Mouse (Mus musculus) MEL (cell line): ENCODE results near the gene Ucp3. TPM values are rescaled to one million over a fixed set of nuclear protein-coding genes. Genes with fewer than 3 reads are reported as not detected.

Experiments used
- DNase-seq: peaks from one replicate; pipeline ENCODE4 v3.0.0; 2011; ENCODE audit warnings: low read depth, low spot score
- H3K27ac ChIP-seq: 2 replicates; pipeline ENCODE4 v1.5.1; 2012; ENCODE audit warnings: low read depth, mild to moderate bottlenecking, control low read depth, low read length, moderate library complexity; ENCODE audit not compliant: control insufficient read depth
- H3K27me3 ChIP-seq, 2 experiments: fragments of 150-350 bp in 1 of 2; sonication (generic) in 1 of 2; 2 replicates each; pipeline ENCODE4 v1.6.1; 2012; ENCODE audit warnings: low read length in 2 of 2, mild to moderate bottlenecking in 2 of 2, improper control_type of control experiment in 1 of 2, moderate library complexity in 1 of 2; ENCODE audit not compliant: insufficient read depth in 2 of 2, control insufficient read depth in 1 of 2
- H3K36me3 ChIP-seq, 2 experiments: 2 replicates each; pipeline ENCODE4 v1.6.1; 2012 to 2014; ENCODE audit warnings: low read length in 2 of 2, improper control_type of control experiment in 1 of 2, inconsistent platforms in 1 of 2, mild to moderate bottlenecking in 1 of 2; ENCODE audit not compliant: insufficient read depth in 2 of 2, control insufficient read depth in 1 of 2
- H3K4me1 ChIP-seq, 2 experiments: fragments of 150-350 bp in 1 of 2; sonication (generic) in 1 of 2; 2 replicates each; pipeline ENCODE4 v1.6.1; 2012; ENCODE audit warnings: low read length in 2 of 2, improper control_type of control experiment in 1 of 2, mild to moderate bottlenecking in 1 of 2; ENCODE audit not compliant: insufficient read depth in 2 of 2, control insufficient read depth in 1 of 2
- H3K4me3 ChIP-seq, 2 experiments: fragments of 150-350 bp in 1 of 2; sonication (generic) in 1 of 2; 2 replicates each; pipeline ENCODE4 v1.5.1; 2012; ENCODE audit warnings: low read depth in 2 of 2, low read length in 2 of 2, mild to moderate bottlenecking in 2 of 2, moderate library complexity in 2 of 2, control low read depth in 1 of 2, improper control_type of control experiment in 1 of 2; ENCODE audit not compliant: control insufficient read depth in 1 of 2, insufficient read depth in 1 of 2
- H3K79me2 ChIP-seq: 2 replicates; pipeline ENCODE4 v1.6.1; 2012; ENCODE audit warnings: mild to moderate bottlenecking, low read length, moderate library complexity; ENCODE audit not compliant: control insufficient read depth, poor library complexity, insufficient read depth
- H3K9ac ChIP-seq: 2 replicates; pipeline ENCODE4 v1.6.1; 2012; ENCODE audit warnings: low read depth, mild to moderate bottlenecking, control low read depth, low read length, moderate library complexity; ENCODE audit not compliant: control insufficient read depth, poor library complexity, severe bottlenecking
- H3K9me3 ChIP-seq: fragments of 150-350 bp; sonication (generic); replicated peaks from 2 replicates; pipeline ENCODE4 v1.6.1; 2012; ENCODE audit warnings: mild to moderate bottlenecking, low read length, improper control_type of control experiment, moderate library complexity; ENCODE audit not compliant: insufficient read depth
- BHLHE40 ChIP-seq: IDR thresholded peaks from 2 replicates; pipeline ENCODE4 v1.6.1; 2012; ENCODE audit warnings: low read depth, mild to moderate bottlenecking, inconsistent platforms, low read length, improper control_type of control experiment, borderline replicate concordance
- CHD2 ChIP-seq: IDR thresholded peaks from 2 replicates; pipeline ENCODE4 v1.6.1; 2011; ENCODE audit warnings: low read length, improper control_type of control experiment
- E2F4 ChIP-seq: IDR thresholded peaks from 2 replicates; pipeline ENCODE4 v1.6.1; 2011; ENCODE audit warnings: low read depth, low read length, improper control_type of control experiment, borderline replicate concordance
- ELF1 ChIP-seq: IDR thresholded peaks from 2 replicates; pipeline ENCODE4 v1.6.1; 2014; ENCODE audit warnings: low read depth, mild to moderate bottlenecking, inconsistent platforms, low read length, improper control_type of control experiment, moderate library complexity
- EP300 ChIP-seq, 2 experiments: IDR thresholded peaks; 2 replicates each; pipeline ENCODE4 v1.6.1; 2011; ENCODE audit warnings: improper control_type of control experiment in 2 of 2, low read length in 2 of 2, low read depth in 1 of 2, mild to moderate bottlenecking in 1 of 2
- ETS1 ChIP-seq: IDR thresholded peaks from 2 replicates; pipeline ENCODE4 v1.6.1; 2012; ENCODE audit warnings: low read depth, mild to moderate bottlenecking, inconsistent platforms, low read length, improper control_type of control experiment, moderate library complexity
- GATA1 ChIP-seq: IDR thresholded peaks from 2 replicates; pipeline ENCODE4 v1.6.1; 2011; ENCODE audit warnings: low read depth, low read length, improper control_type of control experiment
- HCFC1 ChIP-seq: IDR thresholded peaks from 2 replicates; pipeline ENCODE4 v1.6.1; 2012; ENCODE audit warnings: low read depth, mild to moderate bottlenecking, inconsistent platforms, low read length, improper control_type of control experiment, moderate library complexity
- MAFK ChIP-seq: IDR thresholded peaks from 2 replicates; pipeline ENCODE4 v1.6.1; 2011; ENCODE audit warnings: low read depth, mild to moderate bottlenecking, low read length, improper control_type of control experiment, borderline replicate concordance
- MEF2A ChIP-seq: IDR thresholded peaks from 2 replicates; pipeline ENCODE4 v1.6.1; 2014; ENCODE audit warnings: low read depth, mild to moderate bottlenecking, inconsistent platforms, low read length, improper control_type of control experiment; ENCODE audit not compliant: poor library complexity, insufficient replicate concordance, severe bottlenecking; ENCODE audit errors: extremely low read depth
- MXI1 ChIP-seq: IDR thresholded peaks from 2 replicates; pipeline ENCODE4 v1.6.1; 2011; ENCODE audit warnings: mild to moderate bottlenecking, low read depth, low read length, improper control_type of control experiment
- NELFE ChIP-seq: IDR thresholded peaks from 2 replicates; pipeline ENCODE4 v1.6.1; 2011; ENCODE audit warnings: low read depth, low read length, improper control_type of control experiment
- NRF1 ChIP-seq: IDR thresholded peaks from 2 replicates; pipeline ENCODE4 v1.6.1; 2014; ENCODE audit warnings: low read depth, mild to moderate bottlenecking, inconsistent platforms, low read length, improper control_type of control experiment, moderate library complexity; ENCODE audit not compliant: poor library complexity, insufficient read depth, severe bottlenecking
- POLR2AphosphoS5 ChIP-seq: IDR thresholded peaks from 2 replicates; pipeline ENCODE4 v1.6.1; 2012; ENCODE audit warnings: low read depth, borderline replicate concordance, mild to moderate bottlenecking, inconsistent platforms, low read length, moderate library complexity, mixed read lengths
- RAD21 ChIP-seq: IDR thresholded peaks from 2 replicates; pipeline ENCODE4 v1.6.1; 2011; ENCODE audit warnings: mild to moderate bottlenecking, low read depth, low read length, improper control_type of control experiment
- SIN3A ChIP-seq: IDR thresholded peaks from 2 replicates; pipeline ENCODE4 v1.6.1; 2012; ENCODE audit warnings: low read length, improper control_type of control experiment, inconsistent platforms
- SMC3 ChIP-seq: IDR thresholded peaks from 2 replicates; pipeline ENCODE4 v1.6.1; 2011; ENCODE audit warnings: low read depth, low read length, improper control_type of control experiment
- TAL1 ChIP-seq: IDR thresholded peaks from 2 replicates; pipeline ENCODE4 v1.6.1; 2012; ENCODE audit warnings: mild to moderate bottlenecking, inconsistent platforms, low read length, moderate library complexity, mixed read lengths
- TBP ChIP-seq: IDR thresholded peaks from 2 replicates; pipeline ENCODE4 v1.8.0; 2011; ENCODE audit warnings: low read depth, low read length, improper control_type of control experiment
- TCF12 ChIP-seq: IDR thresholded peaks from 2 replicates; pipeline ENCODE4 v1.6.1; 2014; ENCODE audit warnings: low read depth, mild to moderate bottlenecking, inconsistent platforms, low read length, improper control_type of control experiment, moderate library complexity
- UBTF ChIP-seq: IDR thresholded peaks from 2 replicates; pipeline ENCODE4 v1.6.1; 2012; ENCODE audit warnings: low read depth, mild to moderate bottlenecking, inconsistent platforms, low read length, improper control_type of control experiment, moderate library complexity, borderline replicate concordance; ENCODE audit not compliant: insufficient read depth
- USF1 ChIP-seq: IDR thresholded peaks from 2 replicates; pipeline ENCODE4 v1.6.1; 2014; ENCODE audit warnings: low read depth, mild to moderate bottlenecking, inconsistent platforms, low read length, improper control_type of control experiment, moderate library complexity
- USF2 ChIP-seq, 2 experiments: IDR thresholded peaks; 2 replicates each; pipeline ENCODE4 v1.6.1; 2011 to 2012; ENCODE audit warnings: improper control_type of control experiment in 2 of 2, low read length in 2 of 2, borderline replicate concordance in 1 of 2, inconsistent platforms in 1 of 2, low read depth in 1 of 2, mild to moderate bottlenecking in 1 of 2; ENCODE audit not compliant: insufficient read depth in 1 of 2
- ZMIZ1 ChIP-seq: IDR thresholded peaks from 2 replicates; pipeline ENCODE4 v1.6.1; 2012; ENCODE audit warnings: low read depth, mild to moderate bottlenecking, inconsistent platforms, low read length, improper control_type of control experiment, moderate library complexity
- ZNF384 ChIP-seq: IDR thresholded peaks from 2 replicates; pipeline ENCODE4 v1.6.1; 2012; ENCODE audit warnings: low read depth, mild to moderate bottlenecking, inconsistent platforms, low read length, improper control_type of control experiment
- polyA plus RNA-seq, 2 experiments: library from polyadenylated mRNA; stranded (reverse) in 1 of 2; unstranded in 1 of 2; fragments of >175 nt in 1 of 2; fragments of >200 nt in 1 of 2; gene quantifications; 2 replicates each; pipeline versions ENCODE4 v1.2.1 to v1.2.4; 2012; ENCODE audit warnings: low replicate concordance in 2 of 2, low read depth in 1 of 2; ENCODE audit not compliant: insufficient read length in 2 of 2, insufficient read depth in 1 of 2, missing spikeins in 1 of 2
- total RNA-seq: library from RNA; depleted of rRNA; stranded (reverse); fragments of 300-350 nt; gene quantifications from 2 replicates; pipeline ENCODE4 v1.2.3, GENCODE M21; 2012

The Ucp3 gene
- total and polyA plus RNA-seq, 3 experiments = not detected

DNA sequence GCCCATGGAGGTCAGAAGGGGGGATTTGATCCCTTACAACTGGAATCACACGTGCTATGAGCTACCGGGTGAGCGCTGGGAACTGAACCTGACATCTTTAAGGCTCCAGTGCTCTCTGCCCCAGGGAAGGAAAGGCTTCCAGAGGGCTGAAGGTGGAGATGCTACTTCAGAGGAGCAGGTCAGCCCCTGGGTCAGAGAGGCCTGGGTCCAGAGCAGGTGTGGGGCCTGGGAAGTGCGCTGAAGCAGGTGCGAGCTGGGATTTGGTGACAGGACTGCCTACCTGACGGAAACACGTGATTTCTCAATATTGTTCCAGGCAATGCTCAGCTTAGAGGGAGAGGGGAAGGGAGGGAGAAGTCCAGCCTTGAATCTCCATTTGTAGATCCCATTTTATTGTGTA is 8.5 kb upstream of the Ucp3 start (continued):
- TF ChIP-seq MAFK = no peak
- TF ChIP-seq GATA1 = no peak
- no peak for TF ChIP-seq ZMIZ1

DNA sequence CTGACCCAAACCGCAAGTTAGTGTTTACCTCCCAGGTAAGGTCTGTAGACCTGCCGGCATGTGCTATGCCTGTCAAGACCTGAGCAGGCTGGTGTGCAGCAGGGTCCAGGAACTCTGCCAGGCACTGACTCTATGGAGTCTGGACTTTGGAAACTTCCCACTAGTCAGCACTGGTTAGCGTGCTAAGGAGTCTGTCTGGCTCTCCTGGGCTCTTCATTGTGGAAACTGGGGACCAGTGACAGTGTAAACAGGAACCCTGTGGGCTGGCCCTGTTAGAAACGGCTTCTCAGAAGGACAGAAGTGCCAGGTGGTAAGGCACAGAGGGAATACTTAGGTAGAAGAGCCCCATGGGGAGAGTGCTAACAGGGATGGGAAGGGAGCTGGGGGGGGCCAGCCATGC is 7.5 kb upstream of the Ucp3 start:
- peaks cover 0 to 49% of the 10 kb centered on the region in 2 experiments; a peak in 2 of 4 replicates for H3K36me3 ChIP-seq
- no peak for DNase-seq
- no peaks in the 10 kb centered on the region for H3K27me3 ChIP-seq
- no peaks in the 10 kb centered on the region for H3K9me3 ChIP-seq
- H3K79me2 ChIP-seq = no peaks in the 10 kb centered on the region
- peak overlapping the region; percentile 53 for H3K9ac ChIP-seq
- H3K4me3 ChIP-seq = peak overlapping the region; percentile 34 to 35; a peak in 3 of 4 replicates
- TF ChIP-seq POLR2AphosphoS5 = no peak
- TF ChIP-seq RAD21 = no peak
- no peak for TF ChIP-seq TCF12
- no peak for TF ChIP-seq MEF2A
- no peak for TF ChIP-seq SIN3A
- TF ChIP-seq CHD2 = no peak
- no peak for TF ChIP-seq MAFK
- TF ChIP-seq USF2 (IDR thresholded peaks at IDR 0.05; ENCODE audit: borderline replicate concordance in 1 of 2, insufficient read depth in 1 of 2, low read depth in 1 of 2, low read length in 2 of 2) = no peak
- no peak for TF ChIP-seq USF1
- no peak for TF ChIP-seq GATA1
- TF ChIP-seq MXI1 = no peak
- no peak for TF ChIP-seq ELF1
- no peak for TF ChIP-seq ETS1
- H3K4me1 ChIP-seq = peaks cover 33 to 49% of the 10 kb centered on the region in 2 experiments
- peak overlapping the region; percentile 77 for H3K27ac ChIP-seq

DNA sequence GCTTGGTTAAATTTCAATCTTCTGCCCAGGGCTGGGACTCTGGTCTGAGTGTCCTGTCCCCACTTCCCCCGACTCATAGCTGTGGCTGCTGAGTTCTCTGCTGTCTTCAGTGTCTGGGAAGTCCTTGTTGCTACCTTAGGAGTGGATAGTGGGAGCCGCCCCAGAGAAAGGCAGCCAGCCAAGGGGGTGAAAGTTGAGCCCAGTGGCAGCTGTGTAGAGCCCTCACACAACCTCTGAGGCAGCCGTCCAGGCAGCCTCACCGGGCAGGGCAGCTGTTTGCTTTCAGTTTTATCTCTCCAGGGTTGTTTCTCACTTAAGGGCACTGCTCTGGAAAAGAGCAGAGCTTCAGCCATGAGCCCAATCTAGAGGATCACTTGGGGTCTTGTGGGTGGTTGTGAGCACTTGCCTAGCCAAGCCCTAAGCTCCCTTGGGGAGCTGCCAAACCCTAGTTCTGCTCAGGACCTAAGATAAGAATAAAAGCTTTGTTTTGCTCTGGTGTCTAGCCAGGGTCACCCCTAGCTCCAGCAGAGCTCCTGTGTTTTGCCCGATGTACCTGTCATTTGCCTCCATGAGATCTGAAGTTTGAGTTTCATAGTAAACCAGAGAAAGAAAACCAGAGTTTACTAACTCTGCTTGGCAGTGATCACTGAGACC is 7.0 kb upstream of the Ucp3 start:
- H3K9me3 ChIP-seq = no peaks in the 10 kb centered on the region
- no peaks in the 10 kb centered on the region for H3K79me2 ChIP-seq
- H3K27ac ChIP-seq = peak overlapping the region; percentile 77
- peak; percentile 72 for DNase-seq
- peaks cover 33 to 49% of the 10 kb centered on the region in 2 experiments for H3K4me1 ChIP-seq
- no peaks in the 10 kb centered on the region for H3K27me3 ChIP-seq
- H3K4me3 ChIP-seq = peak overlapping the region; percentile 34 to 35
- peak overlapping the region; percentile 53 for H3K9ac ChIP-seq
- peaks cover 0 to 49% of the 10 kb centered on the region in 2 experiments; a peak in 2 of 4 replicates for H3K36me3 ChIP-seq
- TF ChIP-seq SMC3 = no peak
- TF ChIP-seq ZMIZ1 = no peak
- TF ChIP-seq HCFC1 = no peak
- no peak for TF ChIP-seq ELF1
- peak; percentile 66 for TF ChIP-seq ETS1
- peak; percentile 46 to 52; a peak in 3 of 4 replicates for TF ChIP-seq EP300 (IDR thresholded peaks at IDR 0.05; ENCODE audit: low read depth in 1 of 2, low read length in 2 of 2)
- no peak for TF ChIP-seq USF2 (IDR thresholded peaks at IDR 0.05; ENCODE audit: borderline replicate concordance in 1 of 2, insufficient read depth in 1 of 2, low read depth in 1 of 2, low read length in 2 of 2)
- no peak for TF ChIP-seq E2F4
- TF ChIP-seq GATA1 = 0 out of 2 replicates have a peak, but pooled peaks have one; percentile 21
- TF ChIP-seq SIN3A = peak; percentile 52; the same call in 1 of the 2 replicates
- TF ChIP-seq TBP = 0 out of 2 replicates have a peak, but pooled peaks have one; percentile 4
- no peak for TF ChIP-seq NRF1
- no peak for TF ChIP-seq RAD21
- TF ChIP-seq POLR2AphosphoS5 = no peak
- no peak for TF ChIP-seq UBTF
- no peak for TF ChIP-seq TCF12
- no peak for TF ChIP-seq BHLHE40
- TF ChIP-seq NELFE = no peak
- no peak for TF ChIP-seq TAL1
- no peak for TF ChIP-seq ZNF384
